ENCODE assay signal across 1 mouse cellular context in the genomic region with DNA sequence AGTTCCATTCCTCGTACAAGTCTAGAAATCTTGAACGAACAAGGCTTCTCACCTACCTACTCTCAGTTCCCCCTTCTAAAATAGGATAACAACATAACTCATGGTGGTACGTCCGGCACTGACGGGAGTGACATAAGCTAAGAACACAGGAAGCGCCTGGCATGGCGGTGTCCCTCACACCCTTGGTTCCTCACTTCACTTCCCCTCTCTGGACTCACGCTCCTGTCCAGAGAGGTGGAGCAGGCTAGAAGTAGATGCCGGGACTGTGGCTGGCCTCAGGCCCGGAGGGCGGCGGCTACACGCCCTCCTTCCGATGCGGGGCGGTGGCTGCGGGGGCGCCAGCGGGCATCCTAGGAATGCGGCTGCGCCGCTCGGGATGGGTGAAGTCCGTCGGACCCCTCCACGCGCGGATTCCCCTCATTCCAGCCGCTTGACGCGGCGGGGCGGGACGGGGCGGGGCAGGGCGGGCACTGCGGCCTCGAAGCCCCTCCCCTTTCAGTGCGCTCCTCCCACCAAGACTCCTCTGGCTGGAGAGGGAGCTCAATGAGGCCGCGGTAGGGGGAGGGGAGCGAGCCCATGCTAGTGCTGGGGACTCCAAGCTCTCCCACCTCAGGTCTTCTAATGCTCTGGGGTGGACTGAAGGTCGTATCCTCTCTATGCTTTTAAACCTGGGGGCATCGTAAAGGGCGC.
TF ChIP-seq lines count a peak whose summit lies in the region.

No protein-coding gene starts in this region.

TF ChIP-seq in C2C12, 6 proteins besides CTCF, POLR2A, EP300 and RAD21:
- TF ChIP-seq MYOD1 (IDR thresholded peaks at IDR 0.05; ENCODE audit: control insufficient read depth, insufficient read length, low read depth) (no peak), FOSL1 (IDR thresholded peaks at IDR 0.05; ENCODE audit: insufficient read depth, low read length, poor library complexity, severe bottlenecking) (no peak), CEBPB (IDR thresholded peaks at IDR 0.05; ENCODE audit: low read depth) (no peak), MYOG (IDR thresholded peaks at IDR 0.05; ENCODE audit: control insufficient read depth, extremely low read depth, insufficient read length) (no peak), MAX (IDR thresholded peaks at IDR 0.05) (peak; percentile 70)
